Mouse (Mus musculus) erythroblast, embryonic 14.5 days (primary cell): ENCODE results near the gene Wdr60.

Source experiments
- GATA1 ChIP-seq: IDR thresholded peaks from 2 replicates; pipeline ENCODE4 v1.6.1; 2012; ENCODE audit warnings: low read length, inconsistent platforms, mixed read lengths
- TAL1 ChIP-seq: IDR thresholded peaks from 3 replicates; pipeline ENCODE4 v1.6.1; 2012; ENCODE audit warnings: low read length, inconsistent platforms, mixed read lengths

DNA sequence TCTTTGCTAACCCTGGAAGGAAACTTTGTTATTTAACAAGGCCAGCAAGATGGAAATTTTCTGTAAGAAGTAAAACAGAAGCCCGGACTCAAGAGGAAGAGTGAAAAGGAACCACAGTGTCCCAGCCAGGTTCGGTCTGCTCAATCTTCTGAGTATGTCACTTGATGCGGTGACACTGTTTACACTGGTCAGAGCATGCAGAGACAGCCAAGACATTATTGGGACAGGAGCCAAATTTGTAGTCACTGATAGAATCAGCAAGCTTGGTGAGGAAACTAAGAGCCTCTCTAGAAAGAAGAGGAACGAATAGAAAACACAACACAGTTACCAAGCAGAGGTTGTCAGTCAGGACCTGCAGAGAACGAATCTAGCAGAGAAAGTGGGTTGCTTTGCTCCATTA lies 93.2 kb downstream of the Wdr60 start:
- TF ChIP-seq TAL1 (no peak), GATA1 (no peak)
